ENCODE assay signal across 8 mouse cellular contexts in genomic region chr10:66813850-66814564, GRCm38 (mm10).
A peak's percentile ranks its signal among the peaks of the same experiment; 100 is the strongest.
DNase-seq lines count a peak whose midpoint lies in the region; ATAC-seq and TF ChIP-seq lines count a peak whose summit lies in the region.

No protein-coding gene starts in this region.

- H3K4me3 ChIP-seq in CH12.LX (replicated peaks in 1 of 3; ENCODE audit: low read depth in 2 of 3, low read length in 2 of 3, poor library complexity in 1 of 3), result no peak overlapping the region
- no peak overlapping the region for H3K4me3 ChIP-seq in forebrain, postnatal 0 days (ENCODE audit: low read depth, low read length)
- peak overlapping the region; percentile 41 for H3K4me3 ChIP-seq in limb, embryonic 10.5 days

- TF ChIP-seq RAD21 in CH12.LX (IDR thresholded peaks at IDR 0.05; ENCODE audit: low read depth, low read length), result peak; percentile 26

- in situ Hi-C loops in CH12.LX (cut with MboI; ENCODE audit: low pct_ligation_motif_present, low pct_unique_long_range_greater_than_20kb, low sequenced_read_pairs), result loop anchor here (25.0 kb wide), 1 partner anchor 102 kb away; no protein-coding TSS in a partner anchor

- no peak overlapping the region for H3K27ac ChIP-seq in CH12.LX (ENCODE audit: insufficient read depth, low read depth)
- no peak overlapping the region for H3K27ac ChIP-seq in forebrain, postnatal 0 days (ENCODE audit: low read depth, low read length)
- H3K27ac ChIP-seq in limb, embryonic 10.5 days, result peak overlapping the region; percentile 50; the same call in 1 of the 2 replicates

- WGBS in forebrain, postnatal 0 days, result 16% methylated on average over 15 of the region's 15 CpGs
- WGBS in limb, embryonic 10.5 days, result 15% methylated on average over 15 of the region's 15 CpGs

- H3K36me3 ChIP-seq in CH12.LX (replicated peaks in 1 of 2; ENCODE audit: control insufficient read depth in 1 of 2, insufficient read depth in 1 of 2, low read length in 1 of 2), result no peaks in the 10 kb centered on the region
- no peaks in the 10 kb centered on the region for H3K36me3 ChIP-seq in forebrain, postnatal 0 days (ENCODE audit: insufficient read depth)
- H3K36me3 ChIP-seq in limb, embryonic 10.5 days, result no peaks in the 10 kb centered on the region

- H3K9me3 ChIP-seq in CH12.LX (replicated peaks; ENCODE audit: low read length), result no peaks in the 10 kb centered on the region
- no peaks in the 10 kb centered on the region for H3K9me3 ChIP-seq in forebrain, postnatal 0 days (ENCODE audit: low read length)
- H3K9me3 ChIP-seq in limb, embryonic 10.5 days (replicated peaks), result no peaks in the 10 kb centered on the region

- peak overlapping the region; percentile 63 for H3K4me2 ChIP-seq in CH12.LX (ENCODE audit: insufficient read depth, low read depth, poor library complexity, severe bottlenecking)
- H3K4me2 ChIP-seq in forebrain, postnatal 0 days (ENCODE audit: low read depth), result no peak overlapping the region

- TF ChIP-seq POLR2A in CH12.LX (IDR thresholded peaks at IDR 0.05; ENCODE audit: low read depth, low read length), result no peak

- peak; percentile 36 to 61; a peak in 3 of 4 replicates for TF ChIP-seq CTCF in CH12.LX (conservative IDR thresholded peaks at IDR 0.05 in 1 of 2, IDR thresholded peaks at IDR 0.05 in 1 of 2; ENCODE audit: low read depth in 2 of 2, low read length in 2 of 2)
- TF ChIP-seq CTCF in forebrain, postnatal 0 days (IDR thresholded peaks at IDR 0.05; ENCODE audit: low read depth), result peak; percentile 39; the same call in 1 of the 2 replicates

- no peaks in the 10 kb centered on the region for H3K79me2 ChIP-seq in CH12.LX (replicated peaks; ENCODE audit: control insufficient read depth, extremely low read depth, insufficient read depth, poor library complexity, severe bottlenecking)

- H3K4me1 ChIP-seq in CH12.LX (ENCODE audit: control insufficient read depth in 1 of 2, insufficient read depth in 2 of 2), result peaks cover 7 to 35% of the 10 kb centered on the region in 2 experiments
- no peaks in the 10 kb centered on the region for H3K4me1 ChIP-seq in forebrain, postnatal 0 days (ENCODE audit: insufficient read depth)
- H3K4me1 ChIP-seq in limb, embryonic 10.5 days, result peaks cover 5% of the 10 kb centered on the region; the same call in 1 of the 2 replicates

- DNase-seq in 3T3-L1 (ENCODE audit: low read depth, low spot score), result peak; percentile 25
- DNase-seq in CH12.LX (ENCODE audit: extremely low read depth), result no peak
- DNase-seq in forebrain, postnatal 0 days, result no peak
- DNase-seq in limb, embryonic 10.5 days (ENCODE audit: low spot score), result peak; percentile 48
- DNase-seq in neural tube, embryonic 10.5 days (ENCODE audit: extremely low spot score, low spot score), result peak; percentile 29
- DNase-seq in ovary, postnatal 36 days (ENCODE audit: low spot score), result no peak
- no peak for DNase-seq in spleen, postnatal 4 days (ENCODE audit: low spot score in 2 of 2)
- no peak for DNase-seq in left cerebral cortex, postnatal 10 days (ENCODE audit: extremely low spot score in 1 of 2, low spot score in 2 of 2)

- no peak for ATAC-seq in forebrain, postnatal 0 days

- dilution Hi-C loops in CH12.LX (cut with MboI; ENCODE audit: extremely low pct_ligation_motif_present, extremely low pct_unique_long_range_greater_than_20kb, low sequenced_read_pairs), result no loop called here

- intact Hi-C loops in left cerebral cortex, postnatal 10 days (cut with DNase I), result no loop called here

- H3K27me3 ChIP-seq in CH12.LX (replicated peaks), result peaks cover 2% of the 10 kb centered on the region
- H3K27me3 ChIP-seq in forebrain, postnatal 0 days (ENCODE audit: insufficient read depth, low read length), result no peaks in the 10 kb centered on the region
- peaks cover 13% of the 10 kb centered on the region for H3K27me3 ChIP-seq in limb, embryonic 10.5 days (ENCODE audit: low read depth, poor library complexity, severe bottlenecking)

- H3K9ac ChIP-seq in CH12.LX (ENCODE audit: insufficient read depth, low read depth), result no peak overlapping the region
- no peak overlapping the region for H3K9ac ChIP-seq in forebrain, postnatal 0 days

- no peak for TF ChIP-seq EP300 in CH12.LX (IDR thresholded peaks at IDR 0.05; ENCODE audit: low read length)

TF ChIP-seq in CH12.LX, 34 proteins besides CTCF, POLR2A, EP300 and RAD21:
- TF ChIP-seq POLR2AphosphoS2 (IDR thresholded peaks at IDR 0.05; ENCODE audit: low read depth, low read length) (no peak), KAT2A (IDR thresholded peaks at IDR 0.05; ENCODE audit: insufficient replicate concordance, low read length) (no peak), MAFK (IDR thresholded peaks at IDR 0.05; ENCODE audit: insufficient replicate concordance, low read length) (no peak), MAZ (IDR thresholded peaks at IDR 0.05; ENCODE audit: low read depth, low read length) (no peak), TBP (conservative IDR thresholded peaks at IDR 0.05; ENCODE audit: low read depth, low read length) (no peak), RCOR1 (conservative IDR thresholded peaks at IDR 0.05; ENCODE audit: low read depth, low read length) (no peak), TCF12 (IDR thresholded peaks at IDR 0.05; ENCODE audit: low read depth, low read length) (no peak), USF2 (conservative IDR thresholded peaks at IDR 0.05; ENCODE audit: low read depth, low read length) (no peak), SMC3 (IDR thresholded peaks at IDR 0.05; ENCODE audit: low read depth, low read length) (no peak), BHLHE40 (IDR thresholded peaks at IDR 0.05; ENCODE audit: low read depth, low read length) (no peak), CHD1 (IDR thresholded peaks at IDR 0.05; ENCODE audit: low read depth, low read length) (no peak), MYC (IDR thresholded peaks at IDR 0.05; ENCODE audit: low read depth, low read length) (no peak), ZNF384 (IDR thresholded peaks at IDR 0.05; ENCODE audit: low read depth, low read length) (no peak), ELF1 (IDR thresholded peaks at IDR 0.05; ENCODE audit: low read depth, low read length) (no peak), JUND (conservative IDR thresholded peaks at IDR 0.05; ENCODE audit: low read depth, low read length) (no peak), JUN (IDR thresholded peaks at IDR 0.05; ENCODE audit: insufficient read depth, low read depth, low read length) (no peak), ZMIZ1 (IDR thresholded peaks at IDR 0.05; ENCODE audit: low read depth, low read length) (no peak), NELFE (IDR thresholded peaks at IDR 0.05; ENCODE audit: low read depth, low read length) (no peak), SIN3A (IDR thresholded peaks at IDR 0.05; ENCODE audit: low read length) (no peak)

Comparison
In these comparisons a context has a peak if more than half of its experiments do, and no peak if none do; other contexts are left out.
1. DNase-seq: peak in 3T3-L1 (single experiment), limb, embryonic 10.5 days (single experiment) and neural tube, embryonic 10.5 days (single experiment); none in CH12.LX (single experiment), forebrain, postnatal 0 days (single experiment), ovary, postnatal 36 days (single experiment), spleen, postnatal 4 days (0 of 2) and left cerebral cortex, postnatal 10 days (0 of 2).